Mouse (Mus musculus) cerebral cortex, adult 2 months (tissue): Measurements from ENCODE around the gene Gm5591.

Experiments used
- WGBS: fragments of 180-500 bp; shearing (Covaris S2); methylation state at CpG from one replicate; pipeline ENCODE4 v1.1.7; 2018; 5-methylcytosine and 5-hydroxymethylcytosine counted together

The Gm5591 gene

GRCm38 (mm10) chr7:38528093-38528492, at the start of gene Gm5591:
Gm5591 (minus strand) TSS chr7:38528193.
- 69% methylated on average over 2 of the region's 2 CpGs for WGBS

DNA sequence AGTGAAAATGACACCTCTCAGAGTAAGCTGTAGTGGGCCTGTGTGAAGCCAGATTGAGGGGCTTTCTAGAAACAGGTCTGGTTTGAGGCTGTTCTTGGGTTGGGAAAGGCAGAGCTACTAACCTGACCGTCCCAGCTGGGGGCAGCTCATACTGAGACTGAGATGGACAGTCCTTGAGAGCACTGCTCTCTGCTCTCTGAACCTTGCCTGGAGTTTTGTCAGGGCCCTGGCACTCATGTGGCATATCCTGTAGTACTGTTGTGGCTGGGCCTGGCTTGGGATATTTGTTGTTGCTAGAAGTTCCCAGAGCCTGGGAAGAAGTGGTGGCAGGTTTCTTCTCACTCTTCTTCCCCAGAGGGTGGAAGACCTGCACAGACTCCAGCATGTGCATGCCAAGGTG, 39.5 kb downstream of the Gm5591 start:
- WGBS, result 71% methylated on average over 1 of the region's 1 CpGs
